Mouse (Mus musculus): ENCODE results near the gene Myt1l.

DNA sequence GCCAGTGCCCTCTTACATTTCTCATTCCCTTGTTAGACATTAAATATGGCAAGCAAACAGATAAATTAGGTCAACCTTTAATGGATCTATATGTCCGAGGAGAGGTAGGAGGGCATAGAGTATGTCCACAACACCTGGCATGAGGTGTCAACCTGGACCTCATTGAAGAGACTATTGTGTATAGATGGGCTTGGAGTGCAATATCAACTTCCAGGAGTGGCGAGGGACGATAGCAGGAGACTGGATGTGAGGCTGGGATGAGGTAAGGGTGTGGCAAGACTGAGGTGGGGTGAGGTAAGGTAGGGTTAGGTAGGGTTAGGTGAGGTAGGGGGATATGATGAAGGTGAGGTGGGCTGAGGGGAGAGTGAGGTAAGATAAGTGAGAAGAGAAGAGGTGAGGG, 171.8 kb downstream of the Myt1l start:
- TF ChIP-seq POLR2A (IDR thresholded peaks at IDR 0.05; ENCODE audit: borderline replicate concordance, extremely low read depth, insufficient read depth, insufficient read length, poor library complexity, severe bottlenecking) (no peak), CTCF (IDR thresholded peaks at IDR 0.05; ENCODE audit: borderline replicate concordance, extremely low read depth, insufficient read depth, insufficient read length) (no peak)

All from brain, embryonic 14.5 days (tissue).